Comparison of ENCODE assay signal across 9 mouse cellular contexts in the genomic region with DNA sequence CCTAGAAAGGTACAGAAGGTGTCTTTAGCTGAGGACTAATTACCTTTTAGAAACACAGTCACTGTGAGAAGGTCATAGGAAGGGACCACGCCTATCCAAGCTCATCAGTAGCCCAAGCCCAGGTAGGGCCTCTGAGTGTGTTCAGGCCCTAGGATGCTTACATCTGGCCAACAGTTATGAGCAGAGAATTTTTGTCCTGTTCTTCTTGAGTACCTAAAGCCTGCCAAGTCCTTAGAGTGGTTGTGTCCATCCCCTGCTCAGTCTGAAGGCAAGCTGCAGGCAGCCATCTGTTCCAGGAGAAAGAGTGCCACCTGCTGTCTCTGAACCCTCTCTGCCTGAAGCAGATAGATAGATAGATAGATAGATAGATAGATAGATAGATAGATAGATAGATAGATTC.
A peak's percentile ranks its signal among the peaks of the same experiment; 100 is the strongest.
DNase-seq lines count a peak whose midpoint lies in the region; ATAC-seq and TF ChIP-seq lines count a peak whose summit lies in the region.
"Had no signal": no experiment of that assay in that cellular context is flagged by ENCODE, and none has a peak within 500 bp of the region (broad histone marks: within the 10 kb centered on the region; RNA-seq: fewer than 3 reads in every experiment).

No protein-coding gene starts in this region.

- TF ChIP-seq POLR2A in CH12.LX (IDR thresholded peaks at IDR 0.05; ENCODE audit: low read depth, low read length): no peak
- TF ChIP-seq POLR2A in cerebellum, adult 2 months (IDR thresholded peaks at IDR 0.05; ENCODE audit: borderline replicate concordance, insufficient read depth, low read length): no peak

- no peak for DNase-seq in hindbrain, embryonic 10.5 days (ENCODE audit: low spot score)
- DNase-seq in CH12.LX (ENCODE audit: extremely low read depth): peak; percentile 35
- peak; percentile 66 to 74 for DNase-seq in cerebellum, adult 2 months
- no peak for DNase-seq in embryo, embryonic 10 days (ENCODE audit: low spot score)
- no peak for DNase-seq in testis, postnatal 10 days (ENCODE audit: low spot score)

- TF ChIP-seq CTCF in CH12.LX (conservative IDR thresholded peaks at IDR 0.05 in 1 of 2, IDR thresholded peaks at IDR 0.05 in 1 of 2; ENCODE audit: low read depth in 2 of 2, low read length in 2 of 2): peak in 1 of 2 experiments; percentile 68; a peak in 2 of 4 replicates
- TF ChIP-seq CTCF in cerebellum, adult 2 months (IDR thresholded peaks at IDR 0.05; ENCODE audit: borderline replicate concordance, insufficient read depth, low read depth, low read length): peak; percentile 75
- peak; percentile 70 for TF ChIP-seq CTCF in intestine, postnatal 0 days (IDR thresholded peaks at IDR 0.05; ENCODE audit: low read depth)

- TF ChIP-seq EP300 in CH12.LX (IDR thresholded peaks at IDR 0.05; ENCODE audit: low read length): no peak

- dilution Hi-C loops in CH12.LX (cut with MboI; ENCODE audit: extremely low pct_ligation_motif_present, extremely low pct_unique_long_range_greater_than_20kb, low sequenced_read_pairs): no loop called here

- no peaks in the 10 kb centered on the region for H3K79me2 ChIP-seq in CH12.LX (replicated peaks; ENCODE audit: control insufficient read depth, extremely low read depth, insufficient read depth, poor library complexity, severe bottlenecking)

- no peaks in the 10 kb centered on the region for H3K9me3 ChIP-seq in hindbrain, embryonic 13.5 days
- no peaks in the 10 kb centered on the region for H3K9me3 ChIP-seq in hindbrain, embryonic 10.5 days
- no peaks in the 10 kb centered on the region for H3K9me3 ChIP-seq in CH12.LX (replicated peaks; ENCODE audit: low read length)
- H3K9me3 ChIP-seq in intestine, postnatal 0 days (ENCODE audit: control insufficient read depth): no peaks in the 10 kb centered on the region

- no peak overlapping the region for H3K4me2 ChIP-seq in hindbrain, embryonic 13.5 days
- no peak overlapping the region for H3K4me2 ChIP-seq in CH12.LX (ENCODE audit: insufficient read depth, low read depth, poor library complexity, severe bottlenecking)
- no peak overlapping the region for H3K4me2 ChIP-seq in intestine, postnatal 0 days (replicated peaks; ENCODE audit: low read depth)

- no peak overlapping the region for H3K4me3 ChIP-seq in hindbrain, embryonic 13.5 days
- no peak overlapping the region for H3K4me3 ChIP-seq in hindbrain, embryonic 10.5 days
- H3K4me3 ChIP-seq in CH12.LX (replicated peaks in 1 of 3; ENCODE audit: low read depth in 2 of 3, low read length in 2 of 3, poor library complexity in 1 of 3): no peak overlapping the region
- no peak overlapping the region for H3K4me3 ChIP-seq in cerebellum, adult 2 months (replicated peaks; ENCODE audit: insufficient read depth, low read depth, low read length)
- no peak overlapping the region for H3K4me3 ChIP-seq in intestine, postnatal 0 days (ENCODE audit: low read depth, low read length)
- H3K4me3 ChIP-seq: myocyte had no signal

- no peak overlapping the region for H3K27ac ChIP-seq in hindbrain, embryonic 13.5 days
- no peak overlapping the region for H3K27ac ChIP-seq in hindbrain, embryonic 10.5 days
- no peak overlapping the region for H3K27ac ChIP-seq in CH12.LX (ENCODE audit: insufficient read depth, low read depth)
- H3K27ac ChIP-seq in cerebellum, adult 2 months (ENCODE audit: insufficient read depth, low read length): no peak overlapping the region
- H3K27ac ChIP-seq in intestine, postnatal 0 days (ENCODE audit: low read depth, low read length): no peak overlapping the region

- H3K36me3 ChIP-seq in hindbrain, embryonic 13.5 days: no peaks in the 10 kb centered on the region
- H3K36me3 ChIP-seq in hindbrain, embryonic 10.5 days: no peaks in the 10 kb centered on the region
- H3K36me3 ChIP-seq in CH12.LX (replicated peaks in 1 of 2; ENCODE audit: control insufficient read depth in 1 of 2, insufficient read depth in 1 of 2, low read length in 1 of 2): no peaks in the 10 kb centered on the region
- no peaks in the 10 kb centered on the region for H3K36me3 ChIP-seq in intestine, postnatal 0 days (ENCODE audit: control insufficient read depth, insufficient read depth)

- 97% methylated on average over 1 of the region's 1 CpGs for WGBS in hindbrain, embryonic 13.5 days
- 79% methylated on average over 1 of the region's 1 CpGs for WGBS in hindbrain, embryonic 10.5 days
- WGBS in cerebellum, adult 2 months: 86% methylated on average over 1 of the region's 1 CpGs
- WGBS in intestine, postnatal 0 days: 81% methylated on average over 1 of the region's 1 CpGs

- 0 out of 2 replicates have a peak, but pooled peaks cover 4% of the 10 kb centered on the region for H3K27me3 ChIP-seq in hindbrain, embryonic 13.5 days
- no peaks in the 10 kb centered on the region for H3K27me3 ChIP-seq in hindbrain, embryonic 10.5 days (ENCODE audit: insufficient read depth, poor library complexity, severe bottlenecking)
- H3K27me3 ChIP-seq in CH12.LX (replicated peaks): no peaks in the 10 kb centered on the region
- H3K27me3 ChIP-seq in cerebellum, adult 2 months (ENCODE audit: control insufficient read depth, insufficient read depth, low read length): no peaks in the 10 kb centered on the region
- no peaks in the 10 kb centered on the region for H3K27me3 ChIP-seq in intestine, postnatal 0 days (replicated peaks; ENCODE audit: control insufficient read depth, insufficient read depth, low read length)

- in situ Hi-C loops in CH12.LX (cut with MboI; ENCODE audit: low pct_ligation_motif_present, low pct_unique_long_range_greater_than_20kb, low sequenced_read_pairs): no loop called here

- H3K4me1 ChIP-seq in hindbrain, embryonic 13.5 days (replicated peaks): no peaks in the 10 kb centered on the region
- H3K4me1 ChIP-seq in hindbrain, embryonic 10.5 days (replicated peaks): no peaks in the 10 kb centered on the region
- peaks cover 0 to 8% of the 10 kb centered on the region in 2 experiments; a peak in 2 of 4 replicates for H3K4me1 ChIP-seq in CH12.LX (ENCODE audit: control insufficient read depth in 1 of 2, insufficient read depth in 2 of 2)
- H3K4me1 ChIP-seq in cerebellum, adult 2 months (ENCODE audit: control insufficient read depth, insufficient read depth, low read length): peaks cover 4% of the 10 kb centered on the region; the same call in 1 of the 2 replicates
- H3K4me1 ChIP-seq in intestine, postnatal 0 days (replicated peaks; ENCODE audit: control insufficient read depth, insufficient read depth, low read length): no peaks in the 10 kb centered on the region

- peak; percentile 54; the same call in 1 of the 2 replicates for ATAC-seq in hindbrain, embryonic 13.5 days (ENCODE audit: low FRiP score)
- ATAC-seq in intestine, postnatal 0 days: no peak
- peak; percentile 47; the same call in 1 of the 2 replicates for ATAC-seq in megakaryocyte, adult 5-6 weeks (ENCODE audit: poor library complexity, severe bottlenecking)

- TF ChIP-seq RAD21 in CH12.LX (IDR thresholded peaks at IDR 0.05; ENCODE audit: low read depth, low read length): peak; percentile 80

- H3K9ac ChIP-seq in hindbrain, embryonic 13.5 days: no peak overlapping the region
- no peak overlapping the region for H3K9ac ChIP-seq in CH12.LX (ENCODE audit: insufficient read depth, low read depth)
- no peak overlapping the region for H3K9ac ChIP-seq in intestine, postnatal 0 days (ENCODE audit: low read depth, low read length)

TF ChIP-seq in CH12.LX, 34 proteins besides CTCF, POLR2A, EP300 and RAD21:
- TF ChIP-seq UBTF (IDR thresholded peaks at IDR 0.05; ENCODE audit: low read depth, low read length) (no peak), CHD1 (IDR thresholded peaks at IDR 0.05; ENCODE audit: low read depth, low read length) (no peak), JUN (IDR thresholded peaks at IDR 0.05; ENCODE audit: insufficient read depth, low read depth, low read length) (no peak), SMC3 (IDR thresholded peaks at IDR 0.05; ENCODE audit: low read depth, low read length) (peak; percentile 72)

Comparison
In these comparisons a context has a peak if more than half of its experiments do, and no peak if none do; other contexts are left out.
1. DNase-seq: peak in CH12.LX (single experiment) and cerebellum, adult 2 months (2 of 2); none in hindbrain, embryonic 10.5 days (single experiment), embryo, embryonic 10 days (single experiment) and testis, postnatal 10 days (single experiment).